Mouse (Mus musculus) cerebellum, postnatal 25 days (tissue): ENCODE data around the gene Utp20.

Source experiments
- DNase-seq, 2 experiments: peaks; one replicate each; pipeline ENCODE4 v3.0.0; 2021; ENCODE audit warnings: mixed read lengths in 2 of 2

Gene Utp20

GRCm38 (mm10) chr10:88714744-88715143 is 111.9 kb downstream of the Utp20 start:
- no peak for DNase-seq

GRCm38 (mm10) chr10:88712359-88712758 is 114.2 kb downstream of the Utp20 start:
- DNase-seq = no peak

GRCm38 (mm10) chr10:88708671-88709523 is 117.7 kb downstream of the Utp20 start:
- DNase-seq = no peak

GRCm38 (mm10) chr10:88700938-88701337 is 125.7 kb downstream of the Utp20 start:
- no peak for DNase-seq
